Mouse (Mus musculus) liver, embryonic 15.5 days (tissue): Measurements from ENCODE around the gene Garem2. TPM values are rescaled to one million over a fixed set of nuclear protein-coding genes. Genes with fewer than 3 reads are reported as not detected.

Experiments used
- polyA plus RNA-seq: library from polyadenylated mRNA; unstranded; fragments of >200 nt; fragmentation: Nextera tagmentation; extraction: Ambion mirVana; gene quantifications from 2 replicates; pipeline ENCODE4 v1.2.1, GENCODE M21; 2015

Garem2 gene
- polyA plus RNA-seq, 1 experiment from 2014 or later: 0.02 TPM

Other genes with a start within 250 kb of the Garem2 start
- gene Il6, start 92.0 kb upstream of the Garem2 start, polyA plus RNA-seq: 0.17 and 0.44 TPM in 2 replicates
- gene Tyms, start 31.5 kb upstream of the Garem2 start, polyA plus RNA-seq: 205 and 219 TPM in 2 replicates
- gene 3110082J24Rik, start 925 bp downstream of the Garem2 start, polyA plus RNA-seq: not detected in 2 replicates
- 101 and 105 TPM in 2 replicates for gene Hadha, start 50.0 kb downstream of the Garem2 start, polyA plus RNA-seq
- 140 and 154 TPM in 2 replicates for gene Hadhb, start 50.1 kb downstream of the Garem2 start, polyA plus RNA-seq
- gene Adgrf3, start 100.6 kb downstream of the Garem2 start, polyA plus RNA-seq: not detected in 2 replicates
- gene Selenoi, start 127.4 kb downstream of the Garem2 start, polyA plus RNA-seq: 13.3 and 14.1 TPM in 2 replicates
- 1.5 TPM in 2 replicates for gene Drc1, start 176.2 kb downstream of the Garem2 start, polyA plus RNA-seq